Mouse (Mus musculus) WW6 (cell line): ENCODE data around the gene Chrna5.
"Not testable (repeated sequence)": the region's sequence is repeated elsewhere in the genome, so short reads cannot be mapped to it uniquely, and the experiment has no call there.

Source experiments
- DNase-seq: peaks from one replicate; pipeline ENCODE4 v3.0.0-alpha.2; 2013; ENCODE audit warnings: low read depth, low spot score

The Chrna5 gene

GRCm38 (mm10) chr9:54980674-54981073 lies at the start of gene Chrna5:
Gene Chrna5, plus strand, starts transcription at chr9:54980880.
- no peak for DNase-seq

DNA sequence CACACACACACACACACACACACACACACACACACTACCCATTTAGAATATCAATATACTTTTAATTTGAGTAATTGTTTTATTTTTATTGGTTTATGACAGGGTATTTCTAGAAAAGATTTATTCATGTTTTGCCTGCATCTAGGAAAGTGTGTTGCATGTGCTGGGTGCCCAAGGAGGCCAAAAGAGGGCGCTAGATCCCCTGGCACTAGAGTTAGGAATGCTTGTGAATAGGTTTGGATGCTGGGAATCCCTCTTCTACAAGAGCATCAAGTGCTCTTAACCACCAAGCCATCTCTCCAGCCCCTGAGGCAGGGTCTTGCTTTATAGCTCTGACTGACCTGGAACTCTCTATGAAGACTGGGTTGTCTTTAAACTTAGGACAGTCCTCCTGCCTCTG lies 48.9 kb upstream of the Chrna5 start:
- no peak for DNase-seq

DNA sequence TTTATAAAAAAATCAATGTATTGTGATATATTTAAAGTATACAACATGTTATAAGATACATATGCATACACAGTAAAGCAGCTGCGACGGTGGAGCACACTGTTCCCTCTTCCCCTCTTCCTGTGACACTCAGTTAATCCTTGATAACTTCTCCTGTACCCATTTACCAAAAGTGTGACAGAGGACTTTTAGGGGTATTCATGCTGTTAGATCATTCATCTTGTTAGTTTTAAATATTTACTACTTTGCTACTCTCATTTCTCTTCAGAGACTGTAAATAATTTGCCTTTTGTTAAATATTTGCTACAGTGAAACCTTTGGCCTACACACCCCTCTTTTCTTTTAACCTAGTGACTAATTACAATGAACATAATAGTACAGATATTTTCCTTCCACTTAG lies 48.3 kb upstream of the Chrna5 start:
- no peak for DNase-seq

DNA sequence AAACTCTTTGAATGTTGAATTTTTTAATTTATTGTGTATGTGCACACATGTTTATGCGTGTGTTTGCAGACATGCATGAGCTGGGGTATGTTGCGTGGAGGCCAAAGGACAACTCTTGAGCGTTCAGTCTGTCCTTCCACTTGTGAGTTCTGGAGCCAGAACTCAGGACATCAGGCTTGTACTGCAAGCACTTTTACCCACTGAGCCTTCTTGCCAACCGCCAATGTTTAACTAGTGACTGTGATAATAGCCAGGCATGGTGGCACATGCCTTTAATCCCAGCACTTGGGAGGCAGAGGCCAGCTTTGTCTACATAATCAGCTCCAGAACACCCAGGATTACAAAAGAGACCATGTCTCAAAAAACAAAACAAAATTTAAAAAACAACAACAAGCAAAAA lies 38.6 kb upstream of the Chrna5 start:
- DNase-seq, result no peak

DNA sequence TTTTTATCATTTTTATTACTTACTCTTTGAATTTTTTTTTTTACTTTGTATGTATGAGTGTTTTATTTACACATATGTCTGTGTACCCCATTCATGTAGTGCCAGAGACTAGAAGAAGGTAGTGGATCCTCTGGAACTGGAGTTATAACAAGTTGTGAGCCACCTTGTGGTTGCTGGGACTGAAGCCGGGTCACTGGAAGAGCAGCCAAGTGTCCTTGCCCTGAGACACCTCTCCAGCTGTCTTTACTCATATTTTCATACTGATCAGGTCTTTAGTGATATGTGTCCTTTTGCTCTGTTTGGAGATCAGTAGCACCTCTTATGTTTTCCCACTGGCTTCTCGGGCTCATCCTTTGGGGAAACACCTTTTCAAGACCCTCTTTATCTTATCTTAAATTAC lies 36.2 kb upstream of the Chrna5 start:
- no peak for DNase-seq

DNA sequence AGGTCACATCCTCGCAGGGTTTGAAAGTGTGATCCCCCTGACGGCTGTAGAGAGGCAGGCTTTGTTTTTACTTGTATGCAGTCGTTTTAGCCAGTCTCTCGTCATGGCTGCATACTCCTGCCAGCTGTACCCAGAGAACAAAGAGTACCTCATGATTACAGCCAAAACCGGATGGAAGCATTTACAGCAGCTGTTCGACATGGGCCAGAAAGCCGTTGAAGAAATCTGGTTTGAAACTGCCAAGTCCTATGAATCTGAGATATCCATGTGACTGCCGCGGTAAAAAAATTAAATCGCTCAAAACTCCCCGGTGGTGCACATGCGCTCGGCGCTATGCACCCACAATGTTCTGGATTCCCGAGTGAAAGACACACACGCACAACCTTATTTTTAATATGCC lies 34.4 kb upstream of the Chrna5 start:
- no peak for DNase-seq

DNA sequence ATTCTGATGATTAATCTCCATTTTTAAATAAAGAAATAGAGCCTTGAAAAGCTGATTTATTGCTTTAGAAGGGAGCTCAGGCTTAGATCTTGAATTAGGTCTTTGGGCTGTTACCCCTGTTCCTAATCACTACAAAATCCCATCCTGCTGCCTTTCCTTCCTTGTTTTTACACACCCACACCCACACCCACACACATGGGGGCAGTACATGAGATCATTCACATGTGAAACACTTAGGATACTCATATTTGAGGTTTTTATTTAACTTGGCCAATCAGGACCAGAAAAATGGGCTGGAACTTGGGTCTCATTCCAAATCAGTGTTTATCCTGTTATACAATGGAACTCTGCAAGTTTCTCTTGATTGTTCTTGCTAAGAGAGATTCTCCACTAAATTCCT lies 31.2 kb upstream of the Chrna5 start:
- no peak for DNase-seq

- not testable (repeated sequence) for DNase-seq
These were observed 30.5 kb upstream of the Chrna5 start for GRCm38 (mm10) chr9:54950162-54950561.

DNA sequence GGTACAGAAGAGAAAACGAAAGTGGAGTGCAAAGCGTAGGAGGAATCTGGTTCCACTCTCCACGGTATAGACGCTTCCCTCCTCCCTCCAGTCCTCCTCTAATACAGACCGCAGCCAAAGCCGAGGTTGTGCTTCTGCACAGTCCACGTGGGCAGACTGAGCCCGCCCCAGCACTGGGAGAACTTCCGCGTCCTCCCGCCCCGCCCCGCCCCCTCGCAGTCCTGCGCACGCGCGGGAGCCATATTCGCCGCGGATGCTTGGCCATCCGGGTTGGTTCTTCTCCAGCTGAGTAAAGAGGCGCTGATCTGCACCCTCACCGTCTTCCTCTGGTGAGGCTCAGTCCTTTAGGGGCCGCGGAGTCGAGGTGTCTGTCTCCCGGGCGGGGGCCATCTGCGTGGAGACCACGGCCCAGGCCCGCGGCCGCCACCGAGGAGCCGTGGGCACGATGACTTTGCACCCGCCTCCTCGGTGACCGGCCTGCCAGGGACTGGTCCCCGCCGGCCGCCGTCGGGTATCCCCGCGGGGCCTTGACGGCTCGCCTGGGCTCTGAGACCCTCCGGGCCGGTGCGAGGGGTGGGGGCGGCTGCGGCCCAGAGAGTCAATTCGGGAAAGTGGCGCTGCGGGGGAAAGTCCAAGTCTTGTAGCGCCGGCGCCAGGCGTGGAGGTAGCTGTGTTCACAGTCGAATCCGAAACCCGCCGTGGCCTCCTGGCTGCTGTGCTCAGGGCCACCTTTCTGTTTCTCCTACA lies 29.9 kb upstream of the Chrna5 start, which contains the start of the genes Psma4 and AY074887:
Gene Psma4 (plus strand): TSS at position 216 of the 747 bp plus-strand sequence.
Gene AY074887 (minus strand): TSS at position 424 of the 747 bp plus-strand sequence.
- DNase-seq, result peak; percentile 73

GRCm38 (mm10) chr9:54961059-54961458 lies 19.6 kb upstream of the Chrna5 start:
- no peak for DNase-seq

DNA sequence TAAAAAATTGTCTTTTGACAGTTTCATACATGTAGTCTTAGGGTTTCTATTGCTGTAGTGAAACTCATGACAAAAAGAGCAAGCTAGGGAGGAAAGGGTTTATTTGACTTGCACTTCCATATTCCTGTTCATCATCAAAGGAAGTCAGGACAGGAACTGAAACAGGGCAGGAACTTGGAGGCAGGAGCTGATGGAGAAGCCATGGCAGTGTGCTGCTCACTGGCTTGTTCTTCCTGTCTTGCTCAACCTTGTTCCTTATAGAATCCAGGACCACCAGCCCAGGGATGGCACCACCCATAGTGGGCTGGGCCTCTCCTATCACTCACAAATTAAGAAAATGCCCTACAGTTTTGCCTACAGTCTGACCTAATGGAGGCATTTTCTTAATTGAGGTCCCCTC lies 17.0 kb upstream of the Chrna5 start:
- no peak for DNase-seq

GRCm38 (mm10) chr9:54969972-54970637 lies 10.6 kb upstream of the Chrna5 start:
- DNase-seq, result no peak

- peak; percentile 49 for DNase-seq
These were observed 861 bp downstream of the Chrna5 start for GRCm38 (mm10) chr9:54981291-54982191.

- DNase-seq, result no peak
These were observed 1.7 kb downstream of the Chrna5 start for GRCm38 (mm10) chr9:54982401-54982800.

DNA sequence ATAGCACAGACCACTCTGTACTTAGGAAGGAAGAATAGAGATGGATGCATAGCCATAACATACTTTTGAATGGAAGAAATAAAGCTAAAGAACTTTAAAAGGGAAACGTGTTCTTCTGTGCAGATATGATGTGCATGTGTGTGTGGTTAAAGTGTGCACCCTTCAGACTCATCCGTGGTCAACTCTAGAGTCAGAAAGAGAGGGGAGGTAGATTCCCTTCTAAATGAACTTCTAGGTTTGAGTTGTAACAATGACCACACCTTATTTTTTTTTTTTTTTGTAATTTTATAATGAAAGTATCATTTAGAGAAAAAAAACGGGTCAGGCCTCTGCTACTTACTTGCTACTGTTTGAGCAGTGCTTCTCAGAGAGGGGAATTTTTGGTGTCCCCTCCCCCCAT lies 9.7 kb downstream of the Chrna5 start:
- no peak for DNase-seq

DNA sequence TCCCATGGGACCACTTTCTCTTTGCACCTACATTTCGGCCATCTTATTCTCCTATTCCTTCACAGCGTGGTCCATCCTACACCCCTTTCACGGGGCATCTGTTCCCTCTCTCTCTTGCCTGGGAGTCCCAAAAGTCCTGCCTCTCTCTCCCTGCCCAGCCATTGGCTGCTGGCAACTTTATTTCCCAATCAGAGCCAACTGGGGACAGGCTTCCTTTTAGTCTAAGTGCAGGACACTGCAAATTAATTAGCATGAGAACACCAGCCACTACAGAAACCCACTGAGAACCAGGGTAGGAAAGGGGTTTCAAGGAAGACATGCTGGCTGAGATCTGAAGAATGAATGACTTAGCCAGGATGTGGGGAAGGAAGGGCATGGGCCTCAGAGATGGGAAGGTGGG lies 13.7 kb downstream of the Chrna5 start:
- DNase-seq, result no peak

DNA sequence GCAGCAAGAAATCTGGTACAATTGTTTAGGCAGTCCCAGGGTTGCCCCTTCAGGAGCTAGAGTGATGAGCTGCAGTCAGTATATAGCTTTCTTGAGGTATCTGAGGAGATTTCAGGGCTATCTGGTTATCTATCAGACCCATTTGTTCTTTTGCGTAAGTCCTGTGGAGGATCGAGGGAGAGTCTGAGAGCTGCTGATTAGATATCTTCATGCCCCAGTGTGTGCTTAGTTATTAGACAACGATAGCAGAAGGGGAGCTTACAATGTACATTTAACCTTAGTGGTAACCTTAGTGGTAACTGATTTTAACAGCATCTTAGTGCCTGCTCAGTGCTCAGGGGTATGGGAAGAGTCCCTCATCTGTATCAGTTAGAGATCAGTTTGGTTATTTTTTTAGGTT lies 15.0 kb downstream of the Chrna5 start:
- DNase-seq, result no peak

GRCm38 (mm10) chr9:55003609-55004008 lies 22.9 kb downstream of the Chrna5 start:
- DNase-seq, result no peak

DNA sequence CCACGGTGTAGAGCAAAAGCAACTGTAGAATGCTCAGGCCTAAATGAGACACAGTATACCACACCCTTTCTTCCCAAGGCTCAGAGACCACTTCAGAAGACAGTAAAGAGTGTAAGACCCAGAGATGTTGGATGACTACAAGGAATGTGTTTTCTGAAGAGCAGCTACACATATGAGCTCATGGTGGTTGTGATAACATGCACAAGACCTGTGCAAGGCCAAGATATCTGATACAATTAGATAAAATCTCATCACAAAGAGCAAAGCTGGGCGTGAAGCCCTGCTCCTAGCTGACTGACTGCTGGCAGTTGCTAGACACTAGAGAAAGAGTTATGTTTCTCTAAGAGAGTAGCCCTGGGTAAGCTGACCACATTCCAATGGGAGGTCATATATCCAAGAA lies 29.0 kb downstream of the Chrna5 start:
- no peak for DNase-seq

GRCm38 (mm10) chr9:55010588-55011350 lies 30.1 kb downstream of the Chrna5 start:
- no peak for DNase-seq

- DNase-seq, result no peak
These were observed 36.2 kb downstream of the Chrna5 start for GRCm38 (mm10) chr9:55016926-55017325.
